Mouse (Mus musculus): ENCODE data around the gene Klhl23.

DNA sequence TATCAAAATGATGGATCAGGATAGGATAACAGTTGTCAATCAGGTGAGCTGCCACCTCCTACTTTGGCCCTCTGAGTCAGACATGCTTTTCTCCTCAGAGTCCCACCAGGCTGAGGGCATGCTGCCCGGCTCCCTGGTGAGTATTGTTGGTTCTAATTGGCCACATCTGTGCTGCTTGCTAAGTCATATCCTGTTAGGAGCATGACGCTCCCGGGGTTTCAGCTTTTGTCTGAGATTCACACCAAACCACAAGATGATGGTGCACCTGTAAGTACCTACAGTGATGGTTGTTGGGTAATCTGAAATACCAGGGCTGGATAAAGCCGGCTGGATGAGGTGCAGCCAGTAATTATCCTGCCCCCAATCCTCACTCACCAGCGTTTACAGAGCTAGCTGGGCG lies 18.5 kb downstream of the Klhl23 start:
- TF ChIP-seq CTCF (IDR thresholded peaks at IDR 0.05; ENCODE audit: insufficient read depth, low read length) (no peak), POLR2A (IDR thresholded peaks at IDR 0.05; ENCODE audit: borderline replicate concordance, extremely low read depth, low read depth, low read length) (no peak)
